Mouse (Mus musculus): ENCODE data around the gene E130309D02Rik. TPM values are rescaled to one million over a fixed set of nuclear protein-coding genes. Genes with fewer than 3 reads are reported as not detected.

Gene E130309D02Rik
- total and polyA plus RNA-seq, 2 experiments from 2014 or later: 21.7 to 44.4 TPM

- 2% methylated on average over 16 of the region's 16 CpGs for WGBS
- Histone ChIP-seq H3K9me3 (ENCODE audit: low read length) (no peaks in the 10 kb centered on the region), H3K36me3 (ENCODE audit: insufficient read depth, low read length) (peaks cover 43% of the 10 kb centered on the region), H3K4me1 (ENCODE audit: insufficient read depth, low read length) (peaks cover 10% of the 10 kb centered on the region; the same call in 1 of the 2 replicates), H3K4me3 (ENCODE audit: low read length) (peak overlapping the region; percentile 68), H3K27me3 (ENCODE audit: insufficient read depth, low read length) (no peaks in the 10 kb centered on the region), H3K27ac (peak overlapping the region; percentile 96), H3K4me2 (ENCODE audit: low read depth, low read length) (peak overlapping the region; percentile 88), H3K9ac (replicated peaks; ENCODE audit: low read length) (peak overlapping the region; percentile 93)
- DNase-seq (ENCODE audit: low spot score) (peak; percentile 53), ATAC-seq (peak; percentile 1)
- no peak for TF ChIP-seq CTCF (IDR thresholded peaks at IDR 0.05; ENCODE audit: low read depth)
Observed at GRCm38 (mm10) chr5:143314183-143314729, 904 bp downstream of the E130309D02Rik start.

- H3K36me3 ChIP-seq (ENCODE audit: insufficient read depth, low read length): peaks cover 48% of the 10 kb centered on the region
Observed at GRCm38 (mm10) chr5:143311886-143312285, 3.3 kb downstream of the E130309D02Rik start.

GRCm38 (mm10) chr5:143309916-143310315 lies 5.2 kb downstream of the E130309D02Rik start:
- Histone ChIP-seq H3K4me2 (ENCODE audit: low read depth, low read length) (no peak overlapping the region), H3K9me3 (ENCODE audit: low read length) (no peaks in the 10 kb centered on the region), H3K4me3 (ENCODE audit: low read length) (no peak overlapping the region), H3K27ac (no peak overlapping the region), H3K36me3 (ENCODE audit: insufficient read depth, low read length) (peaks cover 51% of the 10 kb centered on the region), H3K4me1 (ENCODE audit: insufficient read depth, low read length) (peaks cover 10% of the 10 kb centered on the region; the same call in 1 of the 2 replicates), H3K27me3 (ENCODE audit: insufficient read depth, low read length) (no peaks in the 10 kb centered on the region), H3K9ac (replicated peaks; ENCODE audit: low read length) (no peak overlapping the region)
- TF ChIP-seq CTCF (IDR thresholded peaks at IDR 0.05; ENCODE audit: low read depth): no peak
- DNase-seq (ENCODE audit: low spot score) (no peak), ATAC-seq (no peak)
- 98% methylated on average over 7 of the region's 7 CpGs for WGBS

More at GRCm38 (mm10) chr5:143311886-143312285, 3.3 kb downstream of the E130309D02Rik start:
- Histone ChIP-seq H3K4me3 (ENCODE audit: low read length) (no peak overlapping the region), H3K9me3 (ENCODE audit: low read length) (no peaks in the 10 kb centered on the region), H3K4me1 (ENCODE audit: insufficient read depth, low read length) (peaks cover 10% of the 10 kb centered on the region; the same call in 1 of the 2 replicates), H3K9ac (replicated peaks; ENCODE audit: low read length) (no peak overlapping the region), H3K27ac (no peak overlapping the region), H3K27me3 (ENCODE audit: insufficient read depth, low read length) (no peaks in the 10 kb centered on the region), H3K4me2 (ENCODE audit: low read depth, low read length) (no peak overlapping the region)
- TF ChIP-seq CTCF (IDR thresholded peaks at IDR 0.05; ENCODE audit: low read depth): peak; percentile 86
- DNase-seq (ENCODE audit: low spot score) (peak; percentile 87), ATAC-seq (no peak)
- 61% methylated on average over 8 of the region's 8 CpGs for WGBS

GRCm38 (mm10) chr5:143308825-143309224 lies 6.3 kb downstream of the E130309D02Rik start:
- H3K36me3 ChIP-seq (ENCODE audit: insufficient read depth, low read length): peaks cover 51% of the 10 kb centered on the region
- no peak for TF ChIP-seq CTCF (IDR thresholded peaks at IDR 0.05; ENCODE audit: low read depth)
- H3K4me1 ChIP-seq (ENCODE audit: insufficient read depth, low read length): 0 out of 2 replicates have a peak, but pooled peaks cover 5% of the 10 kb centered on the region
- H3K4me2 ChIP-seq (ENCODE audit: low read depth, low read length): no peak overlapping the region
- no peaks in the 10 kb centered on the region for H3K27me3 ChIP-seq (ENCODE audit: insufficient read depth, low read length)
- DNase-seq (ENCODE audit: low spot score) (no peak), ATAC-seq (no peak)
- no peak overlapping the region for H3K9ac ChIP-seq (replicated peaks; ENCODE audit: low read length)
- 93% methylated on average over 5 of the region's 5 CpGs for WGBS
- H3K27ac ChIP-seq: no peak overlapping the region
- H3K9me3 ChIP-seq (ENCODE audit: low read length): no peaks in the 10 kb centered on the region
- H3K4me3 ChIP-seq (ENCODE audit: low read length): no peak overlapping the region

- ATAC-seq (no peak), DNase-seq (ENCODE audit: low spot score) (no peak)
- no peak for TF ChIP-seq CTCF (IDR thresholded peaks at IDR 0.05; ENCODE audit: low read depth)
- 89% methylated on average over 7 of the region's 7 CpGs for WGBS
- Histone ChIP-seq H3K27ac (no peak overlapping the region), H3K9me3 (ENCODE audit: low read length) (no peaks in the 10 kb centered on the region), H3K27me3 (ENCODE audit: insufficient read depth, low read length) (no peaks in the 10 kb centered on the region), H3K9ac (replicated peaks; ENCODE audit: low read length) (no peak overlapping the region), H3K36me3 (ENCODE audit: insufficient read depth, low read length) (peaks cover 48% of the 10 kb centered on the region), H3K4me2 (ENCODE audit: low read depth, low read length) (no peak overlapping the region), H3K4me3 (ENCODE audit: low read length) (no peak overlapping the region), H3K4me1 (ENCODE audit: insufficient read depth, low read length) (no peaks in the 10 kb centered on the region)
Observed at GRCm38 (mm10) chr5:143304251-143304650, 10.9 kb downstream of the E130309D02Rik start.

- H3K9ac ChIP-seq (replicated peaks; ENCODE audit: low read length): no peak overlapping the region
- no peak overlapping the region for H3K4me3 ChIP-seq (ENCODE audit: low read length)
- H3K27me3 ChIP-seq (ENCODE audit: insufficient read depth, low read length): no peaks in the 10 kb centered on the region
- no peaks in the 10 kb centered on the region for H3K4me1 ChIP-seq (ENCODE audit: insufficient read depth, low read length)
- DNase-seq (ENCODE audit: low spot score) (peak; percentile 31), ATAC-seq (no peak; the same call in 1 of the 2 replicates)
- no peak overlapping the region for H3K27ac ChIP-seq
- peaks cover 29% of the 10 kb centered on the region for H3K36me3 ChIP-seq (ENCODE audit: insufficient read depth, low read length)
- H3K9me3 ChIP-seq (ENCODE audit: low read length): no peaks in the 10 kb centered on the region
- TF ChIP-seq CTCF (IDR thresholded peaks at IDR 0.05; ENCODE audit: low read depth): peak; percentile 62
- WGBS: 83% methylated on average over 8 of the region's 8 CpGs
- no peak overlapping the region for H3K4me2 ChIP-seq (ENCODE audit: low read depth, low read length)
Observed at GRCm38 (mm10) chr5:143301296-143301695, 13.9 kb downstream of the E130309D02Rik start.

GRCm38 (mm10) chr5:143299686-143300085 lies 15.5 kb downstream of the E130309D02Rik start:
- H3K27ac ChIP-seq: no peak overlapping the region
- DNase-seq (ENCODE audit: low spot score) (peak; percentile 66), ATAC-seq (no peak)
- H3K4me1 ChIP-seq (ENCODE audit: insufficient read depth, low read length): no peaks in the 10 kb centered on the region
- 87% methylated on average over 4 of the region's 4 CpGs for WGBS
- H3K27me3 ChIP-seq (ENCODE audit: insufficient read depth, low read length): no peaks in the 10 kb centered on the region
- peak; percentile 85 for TF ChIP-seq CTCF (IDR thresholded peaks at IDR 0.05; ENCODE audit: low read depth)
- H3K36me3 ChIP-seq (ENCODE audit: insufficient read depth, low read length): peaks cover 23% of the 10 kb centered on the region
- no peak overlapping the region for H3K4me3 ChIP-seq (ENCODE audit: low read length)
- no peak overlapping the region for H3K4me2 ChIP-seq (ENCODE audit: low read depth, low read length)
- H3K9me3 ChIP-seq (ENCODE audit: low read length): no peaks in the 10 kb centered on the region
- no peak overlapping the region for H3K9ac ChIP-seq (replicated peaks; ENCODE audit: low read length)

Measured in hindbrain, postnatal 0 days (tissue).